Mouse (Mus musculus) layer of hippocampus, adult 9-10 months (tissue): Measurements from ENCODE around the gene Bpifa3.
"Not testable (repeated sequence)": the region's sequence is repeated elsewhere in the genome, so short reads cannot be mapped to it uniquely, and the experiment has no call there.

Source experiments
- DNase-seq: peaks from one replicate; pipeline ENCODE4 v3.0.0; 2022; ENCODE audit warnings: low spot score

Bpifa3 gene

DNA sequence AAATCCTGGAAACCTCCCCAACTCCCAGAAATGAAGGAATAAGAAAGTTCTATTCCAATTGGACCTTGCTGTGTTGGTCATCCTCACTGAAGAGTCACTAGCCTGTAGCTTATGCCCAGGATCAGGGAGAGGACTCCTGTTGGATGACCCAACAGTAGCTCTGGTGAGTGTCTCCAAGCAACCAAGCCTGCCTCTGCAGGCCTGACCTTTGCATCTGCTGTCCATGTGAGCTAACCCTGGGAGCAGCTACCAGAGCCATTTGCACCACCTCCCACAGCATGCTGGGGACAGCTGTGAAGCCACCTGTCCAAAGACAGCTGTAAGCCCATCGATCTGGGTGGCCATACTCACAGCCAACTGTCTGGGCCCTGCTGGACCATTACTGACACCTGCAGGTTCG is at the start of gene Bpifa3:
Bpifa3 (plus strand) TSS at position 217 of the 400 bp plus-strand sequence.
- no peak for DNase-seq

DNA sequence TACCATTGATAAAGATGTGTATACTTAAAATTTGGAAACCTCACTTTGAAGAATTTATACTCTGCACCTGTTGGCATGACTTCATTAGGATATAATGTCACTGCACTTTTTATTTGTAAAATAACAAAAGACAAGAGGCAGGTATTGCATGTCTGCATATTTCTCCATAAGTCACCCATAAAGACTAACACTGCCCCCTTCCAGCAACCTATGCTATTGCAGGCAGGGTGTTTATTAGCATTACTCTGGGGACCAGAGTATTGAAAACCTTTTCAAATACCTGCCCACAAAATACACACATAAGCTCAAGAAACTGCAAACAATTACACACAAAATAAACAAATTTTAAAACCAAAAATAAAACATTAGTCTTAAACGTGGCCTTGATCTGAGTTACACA is 32.4 kb upstream of the Bpifa3 start:
- DNase-seq = peak; percentile 0

DNA sequence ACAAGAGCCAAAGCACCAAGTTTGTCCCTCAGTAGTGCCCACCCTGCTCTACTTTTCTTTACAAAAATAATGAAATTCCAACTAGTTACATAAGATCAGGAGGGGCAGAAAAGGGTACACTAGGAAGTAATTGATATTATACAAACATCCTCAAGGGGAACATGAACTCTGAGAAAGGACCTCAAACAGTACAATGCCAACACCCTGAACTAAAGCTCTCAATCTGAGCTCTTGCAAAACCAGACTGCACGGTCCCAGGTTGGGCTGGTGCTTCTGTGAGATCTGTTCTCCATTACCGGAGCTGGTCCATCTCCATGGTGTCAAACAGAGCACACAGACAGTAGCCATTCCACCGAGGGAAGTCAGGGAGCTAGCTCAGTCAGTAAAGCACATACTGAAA is 12.8 kb upstream of the Bpifa3 start:
- DNase-seq = no peak

DNA sequence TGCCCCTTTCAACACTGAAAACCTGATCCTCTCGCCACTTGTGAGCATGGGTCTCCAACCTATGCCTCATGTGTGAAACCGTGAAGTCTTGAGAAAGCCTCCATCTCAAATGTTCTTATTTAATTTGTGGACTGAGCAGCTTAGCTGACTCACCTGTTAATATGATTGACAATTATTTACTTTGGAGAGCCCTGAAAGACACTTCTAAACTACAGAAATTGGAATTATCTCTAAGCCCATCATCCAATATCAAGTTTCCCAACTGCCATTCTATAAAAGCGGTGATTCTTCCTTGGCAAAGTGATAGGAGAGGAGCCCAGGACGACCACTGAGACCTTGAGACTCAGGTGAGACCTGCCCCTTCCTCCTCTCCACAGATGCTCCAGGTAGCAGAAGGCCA is 12.4 kb downstream of the Bpifa3 start, which contains the start of gene Bpifa1:
Bpifa1 (plus strand) TSS at position 301 of the 400 bp plus-strand sequence.
- DNase-seq = no peak

DNA sequence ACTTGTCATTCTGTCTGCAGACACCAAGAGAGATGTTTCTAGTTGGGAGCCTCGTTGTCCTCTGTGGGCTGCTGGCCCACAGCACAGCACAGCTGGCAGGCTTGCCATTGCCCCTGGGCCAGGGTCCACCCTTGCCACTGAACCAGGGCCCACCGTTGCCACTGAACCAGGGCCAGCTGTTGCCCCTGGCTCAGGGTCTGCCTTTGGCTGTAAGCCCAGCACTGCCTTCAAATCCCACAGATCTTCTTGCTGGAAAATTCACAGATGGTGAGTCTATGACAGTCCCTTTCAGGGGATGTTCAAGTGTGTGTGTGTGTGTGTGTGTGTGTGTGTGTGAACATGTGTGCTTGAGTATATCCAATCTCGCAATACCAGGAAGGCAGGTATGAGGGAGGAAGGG is 13.6 kb downstream of the Bpifa3 start:
- no peak for DNase-seq

DNA sequence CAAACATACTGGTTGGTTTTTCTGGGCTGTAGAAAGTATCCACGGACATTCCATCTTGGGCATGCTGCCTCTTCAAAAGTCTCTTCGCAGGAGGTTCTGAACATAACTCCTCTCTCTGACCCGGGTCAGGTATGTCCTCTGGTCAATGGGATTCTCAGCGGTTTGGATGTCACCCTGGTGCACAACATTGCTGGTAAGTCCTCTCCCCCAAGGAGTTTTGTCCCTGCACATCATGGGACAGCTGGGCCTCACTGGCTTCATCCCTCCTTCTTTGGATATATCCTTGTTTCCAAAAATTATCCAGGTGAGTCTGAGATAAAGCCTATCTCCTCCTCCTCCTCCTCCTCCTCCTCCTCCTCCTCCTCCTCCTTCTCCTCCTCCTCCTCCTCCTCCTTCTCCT is 17.4 kb downstream of the Bpifa3 start:
- DNase-seq = no peak

DNA sequence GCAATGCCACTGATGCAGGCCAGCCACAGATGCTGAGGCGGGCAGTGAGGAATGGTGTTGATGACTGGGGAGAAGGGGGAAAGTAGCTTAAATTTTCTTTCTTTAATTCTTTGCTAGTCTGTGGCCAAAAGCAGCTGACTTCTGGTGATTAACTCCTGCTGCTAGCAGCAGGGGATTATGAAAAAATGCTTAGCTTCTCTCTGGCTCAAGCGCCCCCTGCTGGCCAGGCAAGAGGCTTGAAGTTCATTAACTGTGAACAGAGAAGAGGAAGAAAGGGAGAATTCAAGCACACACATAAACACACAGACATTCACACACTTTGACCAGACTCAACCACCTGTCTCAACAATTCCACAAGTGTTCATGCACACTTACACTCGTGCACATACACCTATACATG is 28.3 kb downstream of the Bpifa3 start:
- no peak for DNase-seq

DNA sequence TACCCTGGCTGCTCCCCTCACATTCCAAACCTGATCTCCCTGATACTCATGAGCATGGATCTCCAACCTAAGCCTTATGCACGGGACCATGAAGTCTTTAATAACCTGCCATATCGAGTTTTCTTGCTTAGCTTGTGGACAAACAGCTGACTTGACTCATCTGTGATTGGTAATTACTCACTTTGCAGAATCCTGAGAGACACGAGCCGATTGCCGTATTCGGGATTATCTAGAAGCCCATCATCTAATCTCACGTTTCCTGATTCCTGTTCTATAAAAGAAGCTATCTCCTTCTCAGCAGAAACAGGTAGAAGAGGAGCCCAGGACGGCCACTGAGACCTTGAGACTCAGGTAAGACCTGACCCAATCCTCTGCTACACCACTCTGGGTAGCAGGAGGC is 32.2 kb downstream of the Bpifa3 start, which contains the start of gene Bpifa5:
Bpifa5 (plus strand) TSS at position 301 of the 400 bp plus-strand sequence.
- no peak for DNase-seq

DNA sequence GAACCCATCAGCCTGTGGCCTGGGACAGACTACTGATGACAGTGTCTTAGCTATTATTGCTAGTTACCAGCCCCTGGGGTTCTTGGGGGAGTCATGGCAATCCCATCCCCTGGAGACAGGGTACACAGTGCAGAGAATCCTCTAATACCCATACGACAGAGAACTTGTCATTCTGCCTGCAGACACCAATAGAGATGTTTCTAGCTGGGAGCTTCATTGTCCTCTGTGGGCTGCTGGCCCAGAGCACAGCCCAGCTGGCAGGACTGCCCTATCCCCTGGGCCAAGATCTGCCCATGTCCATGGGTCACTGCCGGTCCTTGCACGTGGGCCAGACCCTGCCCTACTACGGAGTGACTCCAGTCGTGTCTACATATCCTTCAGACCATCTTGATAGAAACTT is 33.2 kb downstream of the Bpifa3 start:
- DNase-seq = no peak

DNA sequence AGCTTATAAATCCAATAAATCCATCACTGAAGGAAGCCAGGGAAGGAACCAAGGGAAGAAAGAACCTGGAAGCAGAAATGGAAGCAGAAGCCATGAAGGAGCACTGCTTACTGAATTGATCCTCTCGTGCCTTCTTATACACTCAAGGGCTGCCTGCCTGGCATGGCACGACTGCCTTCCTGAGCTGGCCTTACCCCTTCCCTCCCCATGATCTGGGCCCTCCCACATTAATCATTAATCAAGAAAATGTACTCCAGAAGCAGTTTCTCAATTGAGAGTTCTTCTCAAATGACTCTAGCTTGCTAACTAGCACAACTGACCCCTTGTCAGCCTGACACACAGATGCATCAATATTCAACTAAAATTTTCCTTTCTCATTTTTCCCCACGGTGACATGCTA is 39.0 kb downstream of the Bpifa3 start:
- no peak for DNase-seq

DNA sequence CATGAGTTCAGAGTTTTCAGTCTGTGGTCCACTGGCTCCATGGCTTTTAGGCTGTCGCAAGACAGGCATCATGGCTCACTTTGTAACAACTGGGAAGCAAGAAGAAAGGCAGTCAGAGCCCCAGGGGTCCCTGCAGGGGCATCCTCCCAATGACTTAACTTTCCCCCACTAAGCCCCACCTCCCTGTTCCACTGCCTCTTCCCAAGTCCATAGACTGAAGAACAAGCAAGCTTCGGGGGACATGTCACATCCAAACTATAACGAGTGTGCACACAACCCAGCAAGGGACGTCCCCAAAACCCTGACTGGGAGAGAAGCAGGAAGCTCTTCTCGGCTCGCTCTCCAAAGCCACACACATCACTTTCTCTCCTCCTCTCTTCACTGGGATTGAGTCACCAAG is 41.5 kb downstream of the Bpifa3 start:
- DNase-seq = no peak

DNA sequence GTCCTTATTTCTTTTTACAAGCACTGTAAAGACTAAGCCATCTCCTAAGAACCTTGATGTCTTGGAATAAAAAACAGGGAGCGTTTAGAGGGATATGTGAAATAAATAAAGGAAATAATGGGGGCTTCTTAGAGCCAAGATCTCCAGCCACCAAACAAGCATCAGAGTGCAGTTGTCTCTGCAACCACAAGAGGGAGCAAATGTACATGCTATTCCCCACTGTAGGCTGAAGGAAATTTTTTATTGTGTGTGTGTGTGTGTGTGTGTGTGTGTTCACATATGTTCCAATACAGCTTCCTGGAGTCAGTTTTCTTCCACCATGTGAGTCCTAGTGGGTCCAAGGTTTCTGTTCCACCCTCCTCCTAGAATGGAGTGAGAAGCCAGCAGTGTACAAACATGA is 43.2 kb downstream of the Bpifa3 start:
- DNase-seq = peak; percentile 31

DNA sequence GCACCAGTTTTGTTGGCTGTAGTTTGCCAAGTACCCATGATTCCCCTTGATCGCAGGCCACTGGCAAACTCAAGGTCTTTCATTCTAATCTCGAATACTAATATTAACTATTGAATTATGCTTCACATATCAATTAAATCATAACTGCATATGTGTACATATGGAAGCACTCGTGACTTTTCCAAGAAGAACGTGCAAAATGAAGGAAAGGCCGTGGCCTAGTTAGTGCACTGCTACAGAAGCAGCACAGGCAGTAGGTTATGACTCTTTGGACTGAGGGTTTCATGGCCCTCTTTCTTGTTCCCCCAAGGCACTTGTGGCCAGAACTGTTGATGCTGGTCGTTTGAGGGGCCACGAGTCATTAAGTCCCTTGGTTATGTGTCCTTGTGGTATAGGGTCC is 51.8 kb downstream of the Bpifa3 start:
- DNase-seq = not testable (repeated sequence)

DNA sequence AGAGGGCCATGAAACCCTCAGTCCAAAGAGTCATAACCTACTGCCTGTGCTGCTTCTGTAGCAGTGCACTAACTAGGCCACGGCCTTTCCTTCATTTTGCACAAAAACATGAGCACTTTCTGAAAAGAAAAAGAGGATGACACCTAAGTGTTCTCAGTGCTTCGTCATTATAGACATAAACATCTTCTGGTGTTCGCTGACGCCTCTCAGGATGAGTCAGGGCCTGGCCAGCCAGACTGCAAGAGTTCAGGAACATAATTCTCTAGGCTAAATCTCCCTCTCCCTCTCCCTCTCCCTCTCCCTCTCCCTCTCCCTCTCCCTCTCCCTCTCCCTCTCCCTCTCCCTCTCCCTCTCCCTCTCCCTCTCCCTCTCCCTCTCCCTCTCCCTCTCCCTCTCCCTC is 52.9 kb downstream of the Bpifa3 start:
- not testable (repeated sequence) for DNase-seq

DNA sequence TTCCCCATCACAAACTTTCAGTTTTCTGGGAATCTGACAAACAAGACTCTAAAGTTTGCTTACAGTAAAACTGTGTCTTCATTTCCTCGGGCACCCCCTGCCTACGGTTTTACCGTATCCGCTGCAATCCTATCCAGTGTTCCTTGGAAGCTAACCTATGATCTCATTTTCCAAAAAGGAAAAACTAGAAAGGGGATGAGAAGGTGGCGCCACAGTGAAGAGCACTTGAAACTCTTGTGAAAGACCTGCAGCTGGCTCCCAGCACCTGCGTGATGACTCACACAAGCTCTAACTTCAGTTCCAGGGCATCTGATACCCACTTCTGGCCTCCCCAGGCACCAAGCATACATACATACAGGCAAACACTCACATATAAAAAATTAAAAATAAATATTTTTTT is 55.2 kb downstream of the Bpifa3 start:
- DNase-seq = no peak

DNA sequence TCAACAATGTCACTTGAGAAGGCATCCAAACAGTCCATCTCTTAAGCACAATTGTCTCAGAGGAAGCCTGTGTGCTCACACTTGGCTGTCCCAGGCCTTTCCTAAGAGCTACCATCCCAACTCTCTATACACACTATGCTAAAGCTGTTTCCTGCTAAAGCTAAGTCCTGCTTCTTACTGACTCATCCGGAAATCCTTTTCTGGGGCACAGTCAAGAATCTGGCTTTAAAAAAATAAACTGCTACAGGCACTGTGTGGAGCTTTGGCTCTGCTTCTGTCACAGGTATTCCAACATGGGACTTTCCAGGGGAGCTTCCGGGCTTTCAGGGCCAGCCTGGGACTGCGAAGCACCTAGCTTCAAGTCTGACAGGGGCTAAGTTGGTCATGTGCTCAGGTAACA is 55.6 kb downstream of the Bpifa3 start:
- DNase-seq = no peak

DNA sequence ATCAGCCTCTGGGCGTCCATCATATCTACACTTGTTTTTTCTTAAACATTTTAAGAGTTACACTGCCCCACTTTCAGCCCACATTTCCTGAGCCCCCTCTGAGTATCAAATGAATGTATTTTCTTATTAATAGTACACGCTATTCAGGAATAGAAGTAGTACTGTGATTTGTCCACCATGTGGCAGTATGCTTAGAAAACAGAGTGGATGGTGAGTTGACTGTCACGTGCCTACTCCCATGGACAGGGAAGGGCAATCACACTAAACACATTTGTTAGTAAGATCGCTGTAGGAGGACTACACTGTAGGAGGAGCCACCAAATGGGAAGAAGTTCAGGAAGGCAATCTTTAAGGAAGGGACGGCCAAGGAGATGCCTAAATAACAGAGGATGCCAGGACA is 57.3 kb downstream of the Bpifa3 start:
- DNase-seq = no peak
